Mouse (Mus musculus) hindbrain, embryonic 11.5 days (tissue): ENCODE results near the gene Sergef. TPM values are rescaled to one million over a fixed set of nuclear protein-coding genes. Genes with fewer than 3 reads are reported as not detected.

ENCODE experiments used
- ATAC-seq: fragments of 200-750 bp; cut with Nextera tagmentation; 2 replicates; pipeline ENCODE4 v1.8.0; 2017; ENCODE audit warnings: mild to moderate bottlenecking, moderate TSS enrichment, moderate library complexity; ENCODE audit not compliant: low FRiP score
- DNase-seq: peaks from one replicate; pipeline ENCODE4 v3.0.0-alpha.2; 2015; ENCODE audit warnings: low spot score
- H3K27ac ChIP-seq: fragments of 300-500 bp; sonication (generic); 2 replicates; pipeline ENCODE4 v1.5.1; 2014; ENCODE audit warnings: mild to moderate bottlenecking, low read depth, low read length
- H3K27me3 ChIP-seq: fragments of 300-500 bp; sonication (generic); 2 replicates; pipeline ENCODE4 v1.6.1; 2014; ENCODE audit warnings: mild to moderate bottlenecking, low read length, moderate library complexity, mixed read lengths; ENCODE audit not compliant: control insufficient read depth, insufficient read depth
- H3K36me3 ChIP-seq: fragments of 300-500 bp; sonication (generic); 2 replicates; pipeline ENCODE4 v1.6.1; 2014; ENCODE audit warnings: mild to moderate bottlenecking, low read length, moderate library complexity, mixed read lengths; ENCODE audit not compliant: control insufficient read depth, insufficient read depth
- H3K4me1 ChIP-seq: fragments of 300-500 bp; sonication (generic); replicated peaks from 2 replicates; pipeline ENCODE4 v1.6.1; 2014; ENCODE audit warnings: low read length, mixed read lengths; ENCODE audit not compliant: control insufficient read depth, insufficient read depth
- H3K4me2 ChIP-seq: fragments of 300-500 bp; sonication (generic); replicated peaks from 2 replicates; pipeline ENCODE4 v1.6.1; 2014; ENCODE audit warnings: mild to moderate bottlenecking, low read depth, low read length
- H3K4me3 ChIP-seq: fragments of 300-500 bp; sonication (generic); 2 replicates; pipeline ENCODE4 v1.5.1; 2014; ENCODE audit warnings: low read depth, low read length
- H3K9ac ChIP-seq: fragments of 300-500 bp; sonication (generic); 2 replicates; pipeline ENCODE4 v1.6.1; 2014; ENCODE audit warnings: low read depth, low read length
- H3K9me3 ChIP-seq: fragments of 300-500 bp; sonication (generic); 2 replicates; pipeline ENCODE4 v1.6.1; 2016; ENCODE audit warnings: low read length; ENCODE audit not compliant: control insufficient read depth
- WGBS: fragments of 180-500 bp; shearing (Covaris S2); extraction: QIAGEN DNeasy Blood & Tissue Kit; methylation state at CpG from one replicate; pipeline ENCODE4 v1.1.7; 2014; 5-methylcytosine and 5-hydroxymethylcytosine counted together
- polyA plus RNA-seq: library from polyadenylated mRNA; unstranded; fragments of >200 nt; fragmentation: Nextera tagmentation; extraction: Ambion mirVana; gene quantifications from 2 replicates; pipeline ENCODE4 v1.2.1, GENCODE M21; 2014

Gene Sergef
- polyA plus RNA-seq, 1 experiment from 2014 or later, result 16.0 TPM

GRCm38 (mm10) chr7:46504157-46504556 lies 135.4 kb downstream of the Sergef start:
- H3K4me2 ChIP-seq, result no peak overlapping the region
- peaks cover 3% of the 10 kb centered on the region; the same call in 1 of the 2 replicates for H3K4me1 ChIP-seq
- no peak overlapping the region for H3K27ac ChIP-seq
- no peaks in the 10 kb centered on the region for H3K27me3 ChIP-seq
- ATAC-seq (no peak), DNase-seq (no peak)
- H3K9ac ChIP-seq, result no peak overlapping the region
- 65% methylated on average over 4 of the region's 4 CpGs for WGBS
- H3K9me3 ChIP-seq, result no peaks in the 10 kb centered on the region
- H3K4me3 ChIP-seq, result no peak overlapping the region
- no peaks in the 10 kb centered on the region for H3K36me3 ChIP-seq

- 86% methylated on average over 13 of the region's 13 CpGs for WGBS
- Histone ChIP-seq H3K4me2 (no peak overlapping the region), H3K36me3 (no peaks in the 10 kb centered on the region), H3K4me3 (no peak overlapping the region), H3K9me3 (no peaks in the 10 kb centered on the region), H3K27me3 (no peaks in the 10 kb centered on the region), H3K4me1 (no peaks in the 10 kb centered on the region), H3K9ac (no peak overlapping the region), H3K27ac (no peak overlapping the region)
- no peak for ATAC-seq
- no peak for DNase-seq
Measured at GRCm38 (mm10) chr7:46502650-46503049, 137.0 kb downstream of the Sergef start.

DNA sequence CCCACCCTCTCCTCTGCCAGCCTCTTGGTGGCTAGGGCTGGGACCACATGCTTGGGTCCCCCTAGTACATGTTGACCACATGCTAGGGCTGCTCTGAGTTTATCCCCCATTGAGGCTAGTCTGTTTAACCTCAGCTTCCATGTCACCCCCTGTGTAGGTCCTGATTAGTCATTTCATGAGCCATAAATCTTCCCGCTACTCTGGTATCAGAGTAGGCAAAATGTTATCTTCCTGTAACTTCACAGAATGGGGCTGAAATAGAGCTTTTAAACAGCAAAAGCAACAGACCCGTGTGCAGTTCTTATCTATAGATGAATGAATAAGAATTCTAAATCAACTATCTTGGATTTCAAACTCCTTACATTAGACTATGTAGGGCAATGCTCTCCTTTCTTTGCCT lies 138.1 kb downstream of the Sergef start:
- Histone ChIP-seq H3K36me3 (no peaks in the 10 kb centered on the region), H3K4me1 (no peaks in the 10 kb centered on the region), H3K9me3 (no peaks in the 10 kb centered on the region), H3K27me3 (no peaks in the 10 kb centered on the region), H3K4me2 (no peak overlapping the region), H3K27ac (no peak overlapping the region), H3K9ac (no peak overlapping the region), H3K4me3 (no peak overlapping the region)
- WGBS, result 90% methylated on average over 2 of the region's 2 CpGs
- DNase-seq (no peak), ATAC-seq (no peak)

- H3K9me3 ChIP-seq, result no peaks in the 10 kb centered on the region
- H3K4me1 ChIP-seq, result no peaks in the 10 kb centered on the region
- DNase-seq (no peak), ATAC-seq (no peak)
- 91% methylated on average over 4 of the region's 4 CpGs for WGBS
- H3K36me3 ChIP-seq, result no peaks in the 10 kb centered on the region
- no peak overlapping the region for H3K4me2 ChIP-seq
- no peak overlapping the region for H3K4me3 ChIP-seq
- no peak overlapping the region for H3K27ac ChIP-seq
- no peak overlapping the region for H3K9ac ChIP-seq
- H3K27me3 ChIP-seq, result no peaks in the 10 kb centered on the region
Measured at GRCm38 (mm10) chr7:46499561-46499960, 140.0 kb downstream of the Sergef start.

- Histone ChIP-seq H3K9ac (no peak overlapping the region), H3K36me3 (no peaks in the 10 kb centered on the region), H3K9me3 (no peaks in the 10 kb centered on the region), H3K4me2 (no peak overlapping the region), H3K27ac (no peak overlapping the region), H3K27me3 (no peaks in the 10 kb centered on the region), H3K4me3 (no peak overlapping the region), H3K4me1 (no peaks in the 10 kb centered on the region)
- no peak for DNase-seq
- 63% methylated on average over 14 of the region's 14 CpGs for WGBS
- no peak for ATAC-seq
Measured at GRCm38 (mm10) chr7:46492134-46492678, 147.4 kb downstream of the Sergef start.

GRCm38 (mm10) chr7:46487354-46487753 lies 152.3 kb downstream of the Sergef start:
- Histone ChIP-seq H3K27ac (no peak overlapping the region), H3K27me3 (no peaks in the 10 kb centered on the region), H3K4me1 (no peaks in the 10 kb centered on the region; the same call in 1 of the 2 replicates), H3K4me3 (no peak overlapping the region), H3K9ac (no peak overlapping the region), H3K4me2 (no peak overlapping the region), H3K9me3 (no peaks in the 10 kb centered on the region), H3K36me3 (no peaks in the 10 kb centered on the region)
- no peak for ATAC-seq
- DNase-seq, result no peak
- 50% methylated on average over 4 of the region's 4 CpGs for whole genome bisulfite sequencing

DNA sequence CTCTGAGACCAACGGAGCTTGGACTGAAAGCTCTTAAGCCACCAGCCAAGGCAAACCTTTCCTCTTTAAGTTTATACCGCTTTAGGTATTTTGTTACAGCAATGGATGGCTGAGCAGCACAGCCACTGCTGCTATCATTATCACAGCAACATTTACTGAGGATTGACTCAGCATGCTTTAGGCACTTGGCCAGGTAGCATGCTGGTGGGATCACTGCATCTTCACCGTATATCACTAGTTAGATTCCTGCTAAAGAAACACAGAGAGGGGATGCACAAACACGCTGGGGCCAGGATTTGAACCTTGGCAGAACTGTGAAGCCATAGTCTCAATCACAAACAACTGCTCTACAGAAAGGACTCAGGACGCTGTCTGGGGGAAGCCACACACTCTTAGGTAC lies 152.8 kb downstream of the Sergef start:
- no peak for DNase-seq
- H3K27me3 ChIP-seq, result no peaks in the 10 kb centered on the region
- no peak for ATAC-seq

DNA sequence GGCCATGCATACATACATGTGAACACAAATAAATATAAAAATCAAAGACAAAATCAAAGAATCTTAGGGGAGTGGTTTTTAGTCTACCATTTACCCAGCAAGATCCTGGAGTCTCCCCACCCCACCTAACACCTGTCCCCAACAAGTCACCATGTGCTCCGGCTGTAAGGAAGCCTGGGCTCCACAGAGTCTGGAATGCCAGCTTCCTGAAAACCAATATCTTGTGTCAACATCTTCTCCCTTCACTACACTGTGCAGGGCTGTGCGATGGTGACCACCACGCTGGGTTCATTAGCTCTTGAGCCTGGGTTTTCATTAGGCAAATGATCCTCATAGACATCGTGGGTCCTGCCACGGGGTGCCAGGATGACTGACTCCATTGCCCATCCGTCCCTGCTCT lies 155.4 kb downstream of the Sergef start:
- H3K27me3 ChIP-seq, result no peaks in the 10 kb centered on the region
- WGBS, result 78% methylated on average over 6 of the region's 6 CpGs

More for the DNA sequence above, 152.8 kb downstream of the Sergef start:
- Histone ChIP-seq H3K27ac (no peak overlapping the region), H3K4me1 (no peaks in the 10 kb centered on the region; the same call in 1 of the 2 replicates), H3K9ac (no peak overlapping the region), H3K4me3 (no peak overlapping the region), H3K9me3 (no peaks in the 10 kb centered on the region), H3K4me2 (no peak overlapping the region), H3K36me3 (no peaks in the 10 kb centered on the region)
- WGBS, result 89% methylated on average over 5 of the region's 5 CpGs

DNA sequence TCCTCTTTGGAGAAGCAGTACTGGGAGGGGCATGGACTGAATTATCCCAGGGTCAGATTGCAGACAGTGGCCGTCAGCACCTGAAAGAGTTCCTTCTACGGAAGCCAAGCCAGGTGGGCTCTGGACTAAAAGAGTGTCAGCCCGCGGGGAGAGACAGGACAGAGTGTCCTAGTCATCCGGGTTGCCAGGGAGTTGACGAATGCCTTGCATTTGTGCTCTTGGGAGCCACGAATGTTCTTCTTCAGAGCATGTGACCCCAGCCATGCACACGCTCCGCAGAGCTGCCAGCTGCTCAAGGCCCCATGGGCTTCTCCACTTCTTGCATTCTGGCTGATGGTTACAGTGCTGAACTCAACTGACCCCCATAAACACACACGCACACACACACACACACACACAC lies 156.6 kb downstream of the Sergef start:
- ATAC-seq, result no peak
- no peak for DNase-seq
- Histone ChIP-seq H3K36me3 (no peaks in the 10 kb centered on the region), H3K4me3 (no peak overlapping the region), H3K9me3 (no peaks in the 10 kb centered on the region), H3K9ac (no peak overlapping the region), H3K27me3 (no peaks in the 10 kb centered on the region), H3K27ac (no peak overlapping the region; the same call in 1 of the 2 replicates), H3K4me1 (no peaks in the 10 kb centered on the region; the same call in 1 of the 2 replicates), H3K4me2 (no peak overlapping the region)
- 71% methylated on average over 10 of the region's 10 CpGs for WGBS

More for the DNA sequence above, 155.4 kb downstream of the Sergef start:
- Histone ChIP-seq H3K9me3 (no peaks in the 10 kb centered on the region), H3K4me2 (no peak overlapping the region), H3K9ac (no peak overlapping the region), H3K36me3 (no peaks in the 10 kb centered on the region), H3K27ac (no peak overlapping the region), H3K4me3 (no peak overlapping the region), H3K4me1 (no peaks in the 10 kb centered on the region; the same call in 1 of the 2 replicates)
- DNase-seq, result no peak
- no peak for ATAC-seq
